Mouse (Mus musculus): ENCODE measurements around the gene Cdadc1.

- TF ChIP-seq EP300 (optimal IDR thresholded peaks at IDR 0.05) (no peak), CTCF (IDR thresholded peaks at IDR 0.05; ENCODE audit: low read depth) (no peak)
These were observed 29.5 kb upstream of the Cdadc1 start for GRCm38 (mm10) chr14:59627142-59627680.

Data from stomach, postnatal 0 days (tissue).